Mouse (Mus musculus) embryonic facial prominence, embryonic 14.5 days (tissue): ENCODE data around the gene 0610040J01Rik. TPM values are rescaled to one million over a fixed set of nuclear protein-coding genes. Genes with fewer than 3 reads are reported as not detected.
A peak's percentile ranks its signal among the peaks of the same experiment; 100 is the strongest.

ENCODE experiments used
- ATAC-seq: fragments of 200-750 bp; cut with Nextera tagmentation; 2 replicates; pipeline ENCODE4 v1.8.0; 2017; ENCODE audit warnings: low read depth, moderate number of reproducible peaks, moderate TSS enrichment
- DNase-seq: peaks from one replicate; pipeline ENCODE4 v3.0.0-alpha.2; 2015; ENCODE audit warnings: low spot score
- H3K27ac ChIP-seq: fragments of 300-500 bp; sonication (generic); replicated peaks from 2 replicates; pipeline ENCODE4 v1.5.1; 2014; ENCODE audit warnings: low read depth, mild to moderate bottlenecking, low read length, moderate library complexity
- H3K27me3 ChIP-seq: fragments of 300-500 bp; sonication (generic); replicated peaks from 2 replicates; pipeline ENCODE4 v1.6.1; 2014; ENCODE audit warnings: low read length; ENCODE audit not compliant: control insufficient read depth, insufficient read depth
- H3K36me3 ChIP-seq: fragments of 300-500 bp; sonication (generic); 2 replicates; pipeline ENCODE4 v1.6.1; 2014; ENCODE audit warnings: low read length, mixed read lengths; ENCODE audit not compliant: control insufficient read depth, insufficient read depth
- H3K4me1 ChIP-seq: fragments of 300-500 bp; sonication (generic); 2 replicates; pipeline ENCODE4 v1.6.1; 2014; ENCODE audit warnings: antibody characterized with exemption, low read length; ENCODE audit not compliant: control insufficient read depth, insufficient read depth
- H3K4me2 ChIP-seq: fragments of 300-500 bp; sonication (generic); 2 replicates; pipeline ENCODE4 v1.6.1; 2014; ENCODE audit warnings: low read depth, mild to moderate bottlenecking, low read length, moderate library complexity, mixed read lengths
- H3K4me3 ChIP-seq: fragments of 300-500 bp; sonication (generic); 2 replicates; pipeline ENCODE4 v1.5.1; 2014; ENCODE audit warnings: low read depth, mild to moderate bottlenecking, low read length
- H3K9ac ChIP-seq: fragments of 300-500 bp; sonication (generic); 2 replicates; pipeline ENCODE4 v1.6.1; 2014; ENCODE audit warnings: low read depth, mild to moderate bottlenecking, low read length, moderate library complexity, mixed read lengths
- H3K9me3 ChIP-seq: fragments of 300-500 bp; sonication (generic); 2 replicates; pipeline ENCODE4 v1.6.1; 2016; ENCODE audit warnings: low read length; ENCODE audit not compliant: control insufficient read depth
- WGBS: fragments of 180-500 bp; shearing (Covaris S2); extraction: QIAGEN DNeasy Blood & Tissue Kit; methylation state at CpG from one replicate; pipeline ENCODE4 v1.1.7; 2014; 5-methylcytosine and 5-hydroxymethylcytosine counted together
- polyA plus RNA-seq: library from polyadenylated mRNA; unstranded; fragments of >200 nt; fragmentation: Nextera tagmentation; extraction: Ambion mirVana; gene quantifications from 2 replicates; pipeline ENCODE4 v1.2.1, GENCODE M21; 2014

The 0610040J01Rik gene
- 3.9 and 4.4 TPM in 2 replicates for polyA plus RNA-seq

DNA sequence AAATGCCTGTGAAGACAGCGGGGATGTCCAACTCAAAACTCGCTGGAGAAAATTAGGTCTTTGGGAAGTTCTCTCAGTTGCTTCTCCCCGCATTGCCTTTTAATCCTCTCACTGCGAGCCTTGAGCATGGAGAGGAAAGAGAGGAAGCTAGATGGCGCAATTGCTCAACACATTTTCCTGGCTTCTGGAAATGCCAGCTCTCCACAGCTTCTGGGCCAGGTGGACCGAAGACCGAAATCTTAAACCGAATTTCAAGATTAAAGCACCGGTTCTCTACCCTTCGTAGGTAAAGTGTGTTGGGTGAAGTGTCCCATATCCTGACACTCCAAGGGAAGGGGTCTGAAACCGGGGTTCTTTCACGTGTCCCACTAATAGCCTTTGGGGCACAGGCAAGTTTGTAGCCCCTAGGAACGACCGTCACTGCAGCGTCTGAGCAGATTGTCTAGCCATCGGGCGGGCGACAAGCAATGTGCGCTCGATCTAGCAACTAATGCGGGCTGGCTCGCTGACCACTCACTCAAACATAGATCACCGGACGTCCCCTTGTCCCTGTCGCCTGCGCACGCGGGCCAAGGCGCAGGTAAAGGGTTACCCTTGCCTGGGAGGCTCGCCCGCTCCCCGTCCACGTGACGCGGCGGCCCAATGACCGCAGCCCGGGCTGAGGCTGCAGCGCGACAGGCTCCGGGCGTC lies at the start of gene 0610040J01Rik:
Gene 0610040J01Rik, plus strand, starts transcription at position 545 of the 690 bp plus-strand sequence.
- Histone ChIP-seq H3K4me3 (peak within 1 kb of the TSS; percentile 56), H3K4me2 (peak within 1 kb of the TSS; percentile 98), H3K36me3 (no peaks in the 10 kb centered on the region), H3K27ac (no peak within 1 kb of the TSS), H3K4me1 (no peaks in the 10 kb centered on the region), H3K9me3 (peaks cover 4% of the 10 kb centered on the region; the same call in 1 of the 2 replicates), H3K27me3 (peaks cover 26% of the 10 kb centered on the region), H3K9ac (peak within 1 kb of the TSS; percentile 61)
- WGBS = 2% methylated on average over 41 of the region's 42 CpGs
- ATAC-seq = peak; percentile 89
- DNase-seq = peak; percentile 87

DNA sequence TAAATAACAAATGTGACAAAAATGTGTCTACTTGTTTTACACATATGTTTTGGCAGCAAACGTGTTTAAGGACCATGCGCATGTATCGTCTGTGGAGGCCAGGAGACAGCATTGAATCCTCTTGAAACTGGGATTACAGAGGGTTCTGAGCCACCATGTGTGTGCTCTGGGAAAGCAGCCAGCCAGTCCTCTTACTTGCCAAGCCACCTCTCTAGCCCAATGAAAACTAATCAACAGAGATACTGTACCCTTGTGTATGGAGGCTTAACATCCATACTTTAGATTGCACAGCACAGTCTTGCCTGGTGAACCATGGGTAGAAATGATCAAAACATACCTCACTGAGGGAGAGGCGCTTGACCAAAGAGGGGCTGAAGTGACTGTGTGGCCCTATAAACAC lies 46.3 kb upstream of the 0610040J01Rik start:
- Histone ChIP-seq H3K36me3 (no peaks in the 10 kb centered on the region), H3K4me1 (no peaks in the 10 kb centered on the region), H3K4me3 (no peak overlapping the region), H3K9me3 (no peaks in the 10 kb centered on the region), H3K27me3 (no peaks in the 10 kb centered on the region), H3K27ac (no peak overlapping the region), H3K4me2 (no peak overlapping the region), H3K9ac (no peak overlapping the region)
- no peak for ATAC-seq
- DNase-seq = no peak
- WGBS = 78% methylated on average over 4 of the region's 4 CpGs

DNA sequence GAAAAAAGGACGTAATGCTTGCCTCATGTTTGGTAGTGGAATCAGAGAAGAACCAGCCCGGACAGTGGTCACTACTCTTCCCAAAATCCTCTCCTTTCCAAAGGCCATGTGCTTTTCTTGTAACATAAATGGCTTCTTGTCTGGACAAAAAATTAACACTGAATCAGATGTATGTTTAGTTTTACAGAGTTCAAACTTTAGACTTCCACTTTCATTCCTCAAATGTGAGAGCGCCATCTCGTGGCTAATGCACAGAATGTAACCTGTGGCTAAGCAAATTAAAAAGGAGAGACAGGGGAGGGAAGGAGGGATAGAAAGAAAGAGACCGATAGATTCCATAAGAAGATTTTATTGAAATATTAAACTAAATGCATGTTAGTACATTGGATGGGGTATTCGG lies 45.4 kb upstream of the 0610040J01Rik start:
- Histone ChIP-seq H3K36me3 (no peaks in the 10 kb centered on the region), H3K4me3 (no peak overlapping the region), H3K9ac (no peak overlapping the region), H3K27me3 (no peaks in the 10 kb centered on the region), H3K27ac (no peak overlapping the region), H3K4me1 (no peaks in the 10 kb centered on the region), H3K9me3 (no peaks in the 10 kb centered on the region), H3K4me2 (no peak overlapping the region)
- no peak for ATAC-seq
- 38% methylated on average over 6 of the region's 6 CpGs for WGBS
- peak; percentile 80 for DNase-seq

DNA sequence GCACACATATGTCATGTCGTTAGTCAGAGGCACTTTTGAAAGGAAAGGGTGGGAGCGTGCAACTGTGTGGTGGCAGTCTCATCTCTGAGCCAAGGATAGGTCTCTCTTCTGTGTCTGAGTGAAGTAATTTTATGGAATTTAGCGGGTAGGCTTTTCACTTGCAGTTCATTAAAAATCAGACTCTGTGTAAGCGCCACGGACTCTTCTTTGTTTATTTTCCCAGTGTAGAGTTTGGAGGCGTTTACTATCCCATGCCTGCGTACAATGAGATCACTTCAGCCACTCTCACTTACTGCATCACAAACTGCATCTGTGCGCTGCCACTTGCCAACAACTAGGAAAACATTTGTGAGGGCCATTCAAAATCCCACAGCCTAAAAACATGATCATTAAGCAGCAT lies 44.7 kb upstream of the 0610040J01Rik start:
- Histone ChIP-seq H3K27me3 (no peaks in the 10 kb centered on the region), H3K27ac (no peak overlapping the region), H3K4me2 (no peak overlapping the region), H3K4me3 (no peak overlapping the region), H3K36me3 (no peaks in the 10 kb centered on the region), H3K9ac (no peak overlapping the region), H3K9me3 (no peaks in the 10 kb centered on the region), H3K4me1 (no peaks in the 10 kb centered on the region)
- WGBS = 60% methylated on average over 8 of the region's 8 CpGs
- ATAC-seq (no peak), DNase-seq (no peak)

DNA sequence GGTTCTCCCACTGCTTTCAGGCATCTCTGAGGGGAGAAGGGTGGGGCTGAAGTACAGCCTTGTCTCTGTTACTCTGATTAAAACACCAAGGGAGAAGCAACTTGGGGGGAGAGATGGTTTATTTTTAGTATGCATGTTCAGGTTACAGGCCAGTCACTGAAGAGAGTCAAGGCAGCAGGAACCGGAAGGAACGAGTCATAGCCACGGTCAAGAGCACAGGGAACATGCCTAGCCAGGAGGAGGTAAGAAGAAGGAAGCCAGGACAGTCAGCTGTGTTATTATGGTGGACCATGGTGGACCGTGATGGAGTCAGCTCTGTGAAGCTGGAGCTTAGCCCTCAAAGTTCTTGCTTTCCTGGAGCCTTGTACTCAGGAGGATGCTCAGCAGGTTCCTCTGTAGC lies 43.9 kb upstream of the 0610040J01Rik start:
- no peak overlapping the region for H3K9ac ChIP-seq
- no peak overlapping the region for H3K27ac ChIP-seq
- no peak overlapping the region for H3K4me3 ChIP-seq
- H3K27me3 ChIP-seq = no peaks in the 10 kb centered on the region
- H3K4me2 ChIP-seq = no peak overlapping the region
- 68% methylated on average over 4 of the region's 4 CpGs for WGBS
- no peaks in the 10 kb centered on the region for H3K4me1 ChIP-seq
- H3K9me3 ChIP-seq = no peaks in the 10 kb centered on the region
- ATAC-seq (0 out of 2 replicates have a peak, but pooled peaks have one; percentile 22), DNase-seq (no peak)
- H3K36me3 ChIP-seq = no peaks in the 10 kb centered on the region

DNA sequence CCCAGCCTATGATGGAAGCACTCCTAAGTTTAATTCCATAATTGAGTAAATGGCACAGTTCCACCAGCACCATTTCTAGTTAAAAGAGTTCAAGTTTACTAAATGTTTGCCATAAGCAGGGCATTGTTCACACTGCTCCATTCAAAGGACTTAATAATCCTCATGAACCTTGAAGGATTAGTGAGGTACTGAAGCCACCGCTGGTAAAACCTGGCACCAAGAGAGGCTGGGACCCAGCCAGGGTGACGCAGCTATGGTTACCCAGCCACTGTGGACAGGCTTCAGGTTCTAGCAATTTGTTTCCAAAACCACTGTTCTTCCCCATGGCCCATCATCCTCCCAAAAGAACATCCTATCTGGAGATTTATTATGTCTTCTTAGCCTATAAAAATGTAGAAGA lies 39.2 kb upstream of the 0610040J01Rik start:
- Histone ChIP-seq H3K9me3 (no peaks in the 10 kb centered on the region), H3K27me3 (no peaks in the 10 kb centered on the region), H3K27ac (no peak overlapping the region), H3K4me3 (no peak overlapping the region), H3K4me1 (no peaks in the 10 kb centered on the region), H3K36me3 (no peaks in the 10 kb centered on the region), H3K9ac (no peak overlapping the region), H3K4me2 (no peak overlapping the region)
- 75% methylated on average over 2 of the region's 2 CpGs for WGBS
- ATAC-seq = no peak
- DNase-seq = no peak

DNA sequence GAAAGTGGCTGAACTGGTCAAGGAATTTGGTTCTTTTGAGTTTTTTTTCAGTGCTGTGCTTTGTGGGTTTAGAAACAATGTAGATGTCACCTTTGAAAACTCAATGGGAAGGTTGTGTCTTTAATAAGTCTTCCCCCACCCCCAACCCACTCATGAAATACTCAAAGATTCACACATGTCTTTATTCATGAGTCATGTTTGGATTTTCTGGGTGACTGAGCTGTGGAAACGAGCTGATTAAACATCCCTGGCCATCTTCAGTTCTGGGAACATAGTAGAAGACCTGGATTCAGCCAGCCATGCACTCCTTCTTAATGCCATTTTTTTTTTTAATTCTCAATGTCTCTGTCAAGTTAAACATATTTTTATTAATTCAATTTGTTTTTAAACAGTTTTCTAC lies 38.6 kb upstream of the 0610040J01Rik start:
- H3K4me3 ChIP-seq = no peak overlapping the region
- H3K9ac ChIP-seq = no peak overlapping the region
- H3K27ac ChIP-seq = no peak overlapping the region
- no peak overlapping the region for H3K4me2 ChIP-seq
- no peaks in the 10 kb centered on the region for H3K4me1 ChIP-seq
- no peaks in the 10 kb centered on the region for H3K27me3 ChIP-seq
- WGBS = 58% methylated on average over 1 of the region's 1 CpGs
- H3K9me3 ChIP-seq = no peaks in the 10 kb centered on the region
- no peaks in the 10 kb centered on the region for H3K36me3 ChIP-seq
- no peak for DNase-seq
- no peak for ATAC-seq

DNA sequence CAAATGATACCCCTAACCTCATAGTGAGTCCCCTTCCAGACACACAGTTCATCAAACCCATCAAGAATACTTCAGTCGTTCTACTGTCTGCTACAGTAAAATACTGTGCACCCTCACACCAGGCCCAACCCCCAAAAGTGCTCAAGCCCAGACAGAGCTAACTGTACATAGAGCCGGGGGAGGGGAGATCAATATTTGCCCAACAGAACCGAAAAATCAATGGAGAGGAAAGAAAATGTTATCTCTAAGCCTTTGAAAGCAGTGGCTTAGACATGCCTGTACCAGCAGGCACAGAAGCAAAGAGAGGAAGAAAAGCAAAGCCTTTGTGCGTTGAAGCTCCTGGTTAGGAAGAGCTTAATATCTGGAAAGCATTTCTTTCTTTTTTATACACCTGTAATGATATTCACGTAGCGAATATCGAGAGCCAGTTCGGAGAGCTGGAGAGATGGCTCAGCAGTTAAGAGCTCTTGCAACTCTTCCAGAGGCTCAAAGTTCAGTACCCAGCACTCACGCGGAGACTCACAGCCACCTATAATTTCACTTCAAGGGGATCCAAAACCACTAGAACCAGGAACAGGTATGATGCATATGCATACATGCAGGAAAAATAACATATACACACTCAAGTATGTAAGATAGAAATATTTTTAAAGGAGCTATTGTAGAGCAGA lies 23.9 kb upstream of the 0610040J01Rik start:
- no peaks in the 10 kb centered on the region for H3K27me3 ChIP-seq
- no peak for ATAC-seq
- DNase-seq = no peak
- H3K36me3 ChIP-seq = no peaks in the 10 kb centered on the region
- no peaks in the 10 kb centered on the region for H3K4me1 ChIP-seq
- no peaks in the 10 kb centered on the region for H3K9me3 ChIP-seq
- H3K9ac ChIP-seq = no peak overlapping the region
- WGBS = 82% methylated on average over 10 of the region's 10 CpGs
- no peak overlapping the region for H3K4me2 ChIP-seq
- no peak overlapping the region for H3K4me3 ChIP-seq
- H3K27ac ChIP-seq = no peak overlapping the region

DNA sequence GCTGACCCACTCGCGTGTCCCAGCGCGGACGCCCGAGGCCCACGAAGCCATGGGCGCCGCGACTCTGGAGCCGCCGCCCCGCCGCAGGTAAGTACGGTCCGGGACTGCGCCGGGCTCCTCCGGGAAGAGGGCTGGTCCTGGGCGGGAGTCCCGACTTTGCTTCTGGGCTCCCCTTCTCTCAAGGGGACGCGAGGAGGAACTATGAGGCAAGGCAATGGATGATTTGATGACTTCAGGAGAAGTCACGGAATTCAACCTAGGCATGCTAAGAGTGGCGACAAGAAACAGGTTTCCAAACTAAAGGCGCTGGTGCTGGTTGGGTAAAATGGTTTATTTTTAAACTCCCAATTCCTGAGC lies 324 bp downstream of the 0610040J01Rik start:
- WGBS = 2% methylated on average over 23 of the region's 26 CpGs
- no peak for ATAC-seq
- Histone ChIP-seq H3K9me3 (peaks cover 4% of the 10 kb centered on the region; the same call in 1 of the 2 replicates), H3K4me2 (peak overlapping the region; percentile 98), H3K27ac (no peak overlapping the region), H3K9ac (peak overlapping the region; percentile 61), H3K4me3 (peak overlapping the region; percentile 56), H3K27me3 (peaks cover 26% of the 10 kb centered on the region), H3K36me3 (no peaks in the 10 kb centered on the region), H3K4me1 (no peaks in the 10 kb centered on the region)
- no peak for DNase-seq
